Mouse (Mus musculus): ENCODE data around the gene Slc39a8.

Gene Slc39a8

GRCm38 (mm10) chr3:135825016-135825753 is at the start of gene Slc39a8:
Slc39a8 (plus strand) TSS chr3:135825279.
- peak; percentile 86 for ATAC-seq (ENCODE audit: low TSS enrichment)

GRCm38 (mm10) chr3:135785065-135785464 is 40.0 kb upstream of the Slc39a8 start:
- ATAC-seq (ENCODE audit: low TSS enrichment): no peak

- no peak for ATAC-seq (ENCODE audit: low TSS enrichment)
Measured at GRCm38 (mm10) chr3:135796117-135796516, 29.0 kb upstream of the Slc39a8 start.

GRCm38 (mm10) chr3:135798241-135798640 is 26.8 kb upstream of the Slc39a8 start:
- no peak for ATAC-seq (ENCODE audit: low TSS enrichment)

- ATAC-seq (ENCODE audit: low TSS enrichment): no peak
Measured at GRCm38 (mm10) chr3:135798665-135799064, 26.4 kb upstream of the Slc39a8 start.

- no peak for ATAC-seq (ENCODE audit: low TSS enrichment)
Measured at GRCm38 (mm10) chr3:135814665-135815064, 10.4 kb upstream of the Slc39a8 start.

GRCm38 (mm10) chr3:135815973-135816727 is 8.9 kb upstream of the Slc39a8 start:
- no peak for ATAC-seq (ENCODE audit: low TSS enrichment)

- no peak for ATAC-seq (ENCODE audit: low TSS enrichment)
Measured at GRCm38 (mm10) chr3:135817124-135817523, 8.0 kb upstream of the Slc39a8 start.

GRCm38 (mm10) chr3:135824436-135824835 is 643 bp upstream of the Slc39a8 start:
- no peak for ATAC-seq (ENCODE audit: low TSS enrichment)

GRCm38 (mm10) chr3:135825754-135826683 is 940 bp downstream of the Slc39a8 start:
- ATAC-seq (ENCODE audit: low TSS enrichment): peak; percentile 76

- ATAC-seq (ENCODE audit: low TSS enrichment): no peak
Measured at GRCm38 (mm10) chr3:135826684-135827249, 1.7 kb downstream of the Slc39a8 start.

GRCm38 (mm10) chr3:135828000-135828399 is 2.9 kb downstream of the Slc39a8 start:
- ATAC-seq (ENCODE audit: low TSS enrichment): no peak

GRCm38 (mm10) chr3:135832496-135832895 is 7.4 kb downstream of the Slc39a8 start:
- no peak for ATAC-seq (ENCODE audit: low TSS enrichment)

GRCm38 (mm10) chr3:135832907-135833306 is 7.8 kb downstream of the Slc39a8 start:
- ATAC-seq (ENCODE audit: low TSS enrichment): no peak

- no peak for ATAC-seq (ENCODE audit: low TSS enrichment)
Measured at GRCm38 (mm10) chr3:135834988-135835387, 9.9 kb downstream of the Slc39a8 start.

- ATAC-seq (ENCODE audit: low TSS enrichment): no peak
Measured at GRCm38 (mm10) chr3:135839535-135839934, 14.5 kb downstream of the Slc39a8 start.

- ATAC-seq (ENCODE audit: low TSS enrichment): no peak
Measured at GRCm38 (mm10) chr3:135840185-135840584, 15.1 kb downstream of the Slc39a8 start.

- no peak for ATAC-seq (ENCODE audit: low TSS enrichment)
Measured at GRCm38 (mm10) chr3:135841716-135842511, 16.8 kb downstream of the Slc39a8 start.

GRCm38 (mm10) chr3:135843181-135843580 is 18.1 kb downstream of the Slc39a8 start:
- ATAC-seq (ENCODE audit: low TSS enrichment): no peak

- ATAC-seq (ENCODE audit: low TSS enrichment): no peak
Measured at GRCm38 (mm10) chr3:135843707-135844106, 18.6 kb downstream of the Slc39a8 start.

GRCm38 (mm10) chr3:135844835-135845234 is 19.8 kb downstream of the Slc39a8 start:
- no peak for ATAC-seq (ENCODE audit: low TSS enrichment)
